Mouse (Mus musculus): Measurements from ENCODE around the gene Slc36a3. TPM values are rescaled to one million over a fixed set of nuclear protein-coding genes. Genes with fewer than 3 reads are reported as not detected.
A peak's percentile ranks its signal among the peaks of the same experiment; 100 is the strongest.

Slc36a3 gene
- total and polyA plus RNA-seq, 3 experiments = not detected

DNA sequence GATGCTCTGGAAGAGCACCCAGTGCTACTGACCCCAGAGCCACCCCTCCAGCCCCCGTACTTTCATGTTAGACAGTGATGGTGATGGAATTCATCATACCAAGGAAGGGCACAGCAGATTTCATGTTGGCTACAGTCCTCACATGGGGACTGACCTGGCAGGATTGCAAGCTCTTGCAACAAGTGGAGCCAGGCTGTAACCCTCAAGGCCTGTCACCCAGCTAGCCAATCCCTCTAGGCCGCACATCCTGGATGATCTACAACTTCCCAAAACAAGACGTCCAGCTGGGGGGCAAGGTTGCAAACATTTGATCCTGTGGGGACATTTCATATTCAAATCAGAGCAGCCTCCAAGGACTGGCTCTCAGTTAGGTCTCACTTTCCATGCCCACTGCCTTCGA lies 66.9 kb downstream of the Slc36a3 start:
- 49% methylated on average over 4 of the region's 4 CpGs for WGBS
- intact Hi-C loops (cut with DNase I) = loop anchor here (5.0 to 10.0 kb wide), 3 partner anchors 73 to 210 kb away; no protein-coding TSS in a partner anchor
- Histone ChIP-seq H3K4me3 (no peak overlapping the region), H3K27me3 (ENCODE audit: control insufficient read depth, insufficient read depth, low read length) (no peaks in the 10 kb centered on the region), H3K79me2 (replicated peaks; ENCODE audit: control insufficient read depth, insufficient read depth, low read length) (no peaks in the 10 kb centered on the region), H3K36me3 (ENCODE audit: control insufficient read depth, insufficient read depth, low read length) (no peaks in the 10 kb centered on the region), H3K27ac (peak overlapping the region; percentile 77), H3K4me1 (ENCODE audit: control insufficient read depth, insufficient read depth, low read length) (no peaks in the 10 kb centered on the region; the same call in 1 of the 2 replicates), H3K9ac (ENCODE audit: low read depth, low read length) (no peak overlapping the region)
- no peak for TF ChIP-seq CTCF (IDR thresholded peaks at IDR 0.05)
- TF ChIP-seq EP300 (IDR thresholded peaks at IDR 0.05; ENCODE audit: insufficient read depth, low read depth, low read length) = no peak
- TF ChIP-seq POLR2A (IDR thresholded peaks at IDR 0.05; ENCODE audit: insufficient read depth, low read depth, low read length) = no peak
- DNase-seq = peak in 1 of 2 experiments; percentile 48

DNA sequence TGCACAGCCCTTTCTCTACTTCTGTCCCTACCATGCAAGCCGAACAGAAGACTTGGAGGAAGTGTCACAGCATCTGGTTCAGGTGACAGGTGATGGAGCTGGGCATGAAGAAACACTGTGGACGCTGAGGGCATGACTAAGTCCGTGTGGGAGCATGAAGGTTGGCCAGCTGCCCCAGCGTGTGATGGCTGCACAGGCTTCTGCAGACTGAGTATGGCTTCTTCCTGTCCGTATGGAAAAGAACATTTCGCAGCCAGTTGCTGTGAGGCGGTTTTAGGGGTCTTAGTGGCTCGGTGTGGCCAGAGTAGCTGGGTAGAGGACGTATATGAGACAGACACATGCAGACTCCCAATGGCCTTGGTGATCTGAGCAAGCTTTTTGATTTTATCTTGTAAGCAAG lies 70.3 kb downstream of the Slc36a3 start:
- peaks cover 2% of the 10 kb centered on the region; the same call in 1 of the 2 replicates for H3K36me3 ChIP-seq (ENCODE audit: control insufficient read depth, insufficient read depth, low read length)
- intact Hi-C loops (cut with DNase I) = loop anchor here (10.0 kb wide), 1 partner anchor 206 kb away; no protein-coding TSS in a partner anchor
- no peak overlapping the region for H3K9ac ChIP-seq (ENCODE audit: low read depth, low read length)
- no peaks in the 10 kb centered on the region for H3K27me3 ChIP-seq (ENCODE audit: control insufficient read depth, insufficient read depth, low read length)
- H3K79me2 ChIP-seq (replicated peaks; ENCODE audit: control insufficient read depth, insufficient read depth, low read length) = no peaks in the 10 kb centered on the region
- no peak overlapping the region for H3K27ac ChIP-seq
- H3K4me1 ChIP-seq (ENCODE audit: control insufficient read depth, insufficient read depth, low read length) = peaks cover 7% of the 10 kb centered on the region
- H3K4me3 ChIP-seq = no peak overlapping the region
- WGBS = 90% methylated on average over 9 of the region's 9 CpGs
- no peak for DNase-seq
- TF ChIP-seq EP300 (IDR thresholded peaks at IDR 0.05; ENCODE audit: insufficient read depth, low read depth, low read length) (no peak), CTCF (IDR thresholded peaks at IDR 0.05) (no peak), POLR2A (IDR thresholded peaks at IDR 0.05; ENCODE audit: insufficient read depth, low read depth, low read length) (no peak)

DNA sequence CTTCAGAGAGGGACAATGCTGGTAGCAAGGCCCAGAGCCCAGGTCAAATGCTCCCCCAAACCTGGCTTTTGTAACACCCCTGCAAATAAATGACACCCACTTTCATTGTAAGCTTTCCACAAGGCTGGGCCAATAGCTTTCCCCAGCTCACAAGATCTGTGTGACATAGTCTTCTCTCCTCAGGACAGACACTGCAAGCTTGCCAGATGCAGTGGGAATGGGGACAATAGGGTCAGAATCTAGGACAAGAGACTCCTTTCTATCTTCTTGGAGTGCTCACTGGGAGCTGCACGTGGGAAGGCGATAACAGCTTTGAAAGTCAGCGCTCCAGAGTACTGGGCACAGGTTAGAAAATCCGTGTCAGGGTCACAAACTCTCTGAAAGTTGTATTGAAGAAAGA lies 72.3 kb downstream of the Slc36a3 start:
- Histone ChIP-seq H3K9ac (ENCODE audit: low read depth, low read length) (no peak overlapping the region), H3K79me2 (replicated peaks; ENCODE audit: control insufficient read depth, insufficient read depth, low read length) (no peaks in the 10 kb centered on the region), H3K4me3 (no peak overlapping the region), H3K27me3 (ENCODE audit: control insufficient read depth, insufficient read depth, low read length) (no peaks in the 10 kb centered on the region), H3K4me1 (ENCODE audit: control insufficient read depth, insufficient read depth, low read length) (peaks cover 10% of the 10 kb centered on the region), H3K36me3 (ENCODE audit: control insufficient read depth, insufficient read depth, low read length) (peaks cover 2% of the 10 kb centered on the region; the same call in 1 of the 2 replicates), H3K27ac (no peak overlapping the region)
- WGBS = 53% methylated on average over 4 of the region's 4 CpGs
- no peak for DNase-seq
- intact Hi-C loops (cut with DNase I) = no loop called here
- TF ChIP-seq CTCF (IDR thresholded peaks at IDR 0.05) = no peak
- no peak for TF ChIP-seq POLR2A (IDR thresholded peaks at IDR 0.05; ENCODE audit: insufficient read depth, low read depth, low read length)
- TF ChIP-seq EP300 (IDR thresholded peaks at IDR 0.05; ENCODE audit: insufficient read depth, low read depth, low read length) = no peak

DNA sequence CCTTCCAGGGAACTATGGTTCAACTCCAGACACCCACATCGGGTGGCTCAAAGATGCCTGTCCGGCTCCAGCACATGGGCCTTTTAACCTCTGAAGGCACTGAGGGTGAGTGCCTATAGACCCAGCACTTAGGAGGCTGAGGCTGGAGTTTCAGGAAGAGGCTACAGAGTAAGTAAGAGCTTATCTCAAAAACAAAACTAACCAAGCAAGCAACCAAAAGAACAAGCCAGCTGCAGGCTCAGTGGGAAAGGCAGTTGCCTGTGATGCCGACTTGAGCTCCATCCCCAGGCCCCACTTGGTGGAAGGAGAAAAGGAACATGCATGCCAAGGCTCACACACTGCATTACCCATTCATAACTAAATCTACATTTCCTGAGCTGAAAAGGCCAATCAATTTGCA lies 73.0 kb downstream of the Slc36a3 start:
- TF ChIP-seq EP300 (IDR thresholded peaks at IDR 0.05; ENCODE audit: insufficient read depth, low read depth, low read length) (no peak), CTCF (IDR thresholded peaks at IDR 0.05) (no peak), POLR2A (IDR thresholded peaks at IDR 0.05; ENCODE audit: insufficient read depth, low read depth, low read length) (no peak)
- Histone ChIP-seq H3K36me3 (ENCODE audit: control insufficient read depth, insufficient read depth, low read length) (peaks cover 2% of the 10 kb centered on the region; the same call in 1 of the 2 replicates), H3K4me3 (peak overlapping the region; percentile 59; the same call in 1 of the 2 replicates), H3K79me2 (replicated peaks; ENCODE audit: control insufficient read depth, insufficient read depth, low read length) (no peaks in the 10 kb centered on the region), H3K4me1 (ENCODE audit: control insufficient read depth, insufficient read depth, low read length) (peaks cover 10% of the 10 kb centered on the region), H3K27ac (peak overlapping the region; percentile 89), H3K9ac (ENCODE audit: low read depth, low read length) (no peak overlapping the region; the same call in 1 of the 2 replicates), H3K27me3 (ENCODE audit: control insufficient read depth, insufficient read depth, low read length) (no peaks in the 10 kb centered on the region)
- WGBS = 46% methylated on average over 3 of the region's 3 CpGs
- DNase-seq = no peak
- intact Hi-C loops (cut with DNase I) = no loop called here

DNA sequence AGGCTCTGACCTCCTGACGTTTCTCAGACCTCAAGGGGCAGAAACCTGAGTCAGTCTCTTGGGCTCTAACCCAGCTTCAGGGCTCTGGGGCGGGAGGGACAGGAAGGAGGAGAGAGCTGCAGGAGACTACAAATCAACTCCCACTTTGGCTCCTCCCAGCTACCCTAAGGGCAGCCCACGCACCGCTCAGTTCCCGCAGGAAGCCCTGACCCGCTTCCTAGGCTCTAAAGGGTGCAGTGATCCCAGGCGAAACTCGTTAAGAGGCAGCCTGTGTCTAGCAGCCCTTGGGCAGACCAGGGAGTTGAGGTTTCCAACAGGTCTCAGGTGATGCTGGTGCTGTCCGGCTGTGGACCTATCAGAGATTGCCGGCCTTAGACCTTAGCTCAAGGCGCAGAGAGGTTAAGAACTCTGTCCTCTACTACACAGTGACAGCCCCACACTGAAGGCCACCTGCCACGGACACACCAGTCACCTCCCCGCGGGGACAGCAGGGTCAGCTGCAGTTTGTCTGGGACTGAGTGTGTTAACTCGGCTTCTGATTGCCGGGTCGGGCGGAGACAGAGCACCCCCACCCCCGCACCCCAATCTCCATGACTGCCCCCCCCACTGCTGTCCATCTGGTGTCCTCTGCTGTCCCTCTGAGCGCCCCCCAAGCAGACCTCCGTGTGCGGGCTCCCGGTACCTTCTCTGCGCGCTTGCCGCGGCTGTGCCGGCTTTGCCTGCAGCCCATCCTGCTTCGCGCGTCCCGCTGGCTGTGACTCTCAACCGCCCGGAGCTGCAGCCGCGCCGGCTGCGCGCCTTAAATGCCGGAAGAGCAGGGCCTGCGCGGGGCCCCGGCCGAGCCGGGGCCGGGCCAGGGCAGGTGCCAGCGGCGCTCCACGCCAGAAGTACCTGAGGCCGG lies 73.9 kb downstream of the Slc36a3 start, which contains the start of gene Ccdc69:
Gene Ccdc69 (minus strand): TSS at position 801 of the 901 bp plus-strand sequence.
- Histone ChIP-seq H3K27me3 (ENCODE audit: control insufficient read depth, insufficient read depth, low read length) (no peaks in the 10 kb centered on the region), H3K27ac (peak within 1 kb of the TSS; percentile 89), H3K79me2 (replicated peaks; ENCODE audit: control insufficient read depth, insufficient read depth, low read length) (no peaks in the 10 kb centered on the region), H3K9ac (ENCODE audit: low read depth, low read length) (peak within 1 kb of the TSS; percentile 69), H3K36me3 (ENCODE audit: control insufficient read depth, insufficient read depth, low read length) (peaks cover 2% of the 10 kb centered on the region; the same call in 1 of the 2 replicates), H3K4me1 (ENCODE audit: control insufficient read depth, insufficient read depth, low read length) (peaks cover 10% of the 10 kb centered on the region), H3K4me3 (peak within 1 kb of the TSS; percentile 59)
- DNase-seq = peak; percentile 79 to 86
- WGBS = under 1% methylated on average over 50 of the region's 50 CpGs
- intact Hi-C loops (cut with DNase I) = no loop called here
- TF ChIP-seq POLR2A (IDR thresholded peaks at IDR 0.05; ENCODE audit: insufficient read depth, low read depth, low read length) (peak; percentile 89), EP300 (IDR thresholded peaks at IDR 0.05; ENCODE audit: insufficient read depth, low read depth, low read length) (no peak)

GRCm38 (mm10) chr11:55076234-55076633 lies 75.3 kb downstream of the Slc36a3 start:
- peaks cover 10% of the 10 kb centered on the region for H3K4me1 ChIP-seq (ENCODE audit: control insufficient read depth, insufficient read depth, low read length)
- peak overlapping the region; percentile 89 for H3K27ac ChIP-seq
- no peaks in the 10 kb centered on the region for H3K79me2 ChIP-seq (replicated peaks; ENCODE audit: control insufficient read depth, insufficient read depth, low read length)
- no peak overlapping the region for H3K4me3 ChIP-seq
- intact Hi-C loops (cut with DNase I) = no loop called here
- H3K27me3 ChIP-seq (ENCODE audit: control insufficient read depth, insufficient read depth, low read length) = no peaks in the 10 kb centered on the region
- no peak overlapping the region for H3K9ac ChIP-seq (ENCODE audit: low read depth, low read length)
- no peak for TF ChIP-seq EP300 (IDR thresholded peaks at IDR 0.05; ENCODE audit: insufficient read depth, low read depth, low read length)
- WGBS = 62% methylated on average over 5 of the region's 5 CpGs
- H3K36me3 ChIP-seq (ENCODE audit: control insufficient read depth, insufficient read depth, low read length) = peaks cover 2% of the 10 kb centered on the region; the same call in 1 of the 2 replicates
- no peak for DNase-seq
